Mouse (Mus musculus) myocyte (in vitro differentiated cells): ENCODE results near the gene Psors1c2.

Experiments used
- CEBPB ChIP-seq: IDR thresholded peaks from 2 replicates; pipeline ENCODE4 v1.6.1; 2011; ENCODE audit warnings: mild to moderate bottlenecking, moderate library complexity; ENCODE audit not compliant: poor library complexity, insufficient read depth, severe bottlenecking
- E2F4 ChIP-seq: IDR thresholded peaks from one replicate; pipeline ENCODE4 v1.6.1; 2011; ENCODE audit warnings: mild to moderate bottlenecking, control low read depth, moderate library complexity; ENCODE audit not compliant: insufficient read depth
- MAX ChIP-seq: IDR thresholded peaks from one replicate; pipeline ENCODE4 v1.6.1; 2011; ENCODE audit warnings: low read depth, mild to moderate bottlenecking, control low read depth
- MYOD1 ChIP-seq, 3 experiments: IDR thresholded peaks; one replicate each; pipeline ENCODE4 v1.6.1; 2011; ENCODE audit warnings: control low read depth in 2 of 3, low read depth in 2 of 3, mild to moderate bottlenecking in 2 of 3, moderate library complexity in 1 of 3; ENCODE audit not compliant: insufficient read length in 2 of 3, control insufficient read depth in 1 of 3
- POLR2A ChIP-seq: IDR thresholded peaks from one replicate; pipeline ENCODE4 v1.6.1; 2011; ENCODE audit warnings: low read depth, mild to moderate bottlenecking, control low read depth, moderate library complexity; ENCODE audit not compliant: insufficient read length
- POLR2AphosphoS2 ChIP-seq: IDR thresholded peaks from one replicate; pipeline ENCODE4 v1.6.1; 2011; ENCODE audit warnings: low read depth, control low read depth; ENCODE audit not compliant: insufficient read length
- TCF12 ChIP-seq: IDR thresholded peaks from one replicate; pipeline ENCODE4 v1.6.1; 2011; ENCODE audit warnings: mild to moderate bottlenecking, control low read depth; ENCODE audit not compliant: poor library complexity, insufficient read depth, severe bottlenecking
- USF1 ChIP-seq: IDR thresholded peaks from one replicate; pipeline ENCODE4 v1.6.1; 2011; ENCODE audit warnings: low read depth, mild to moderate bottlenecking, control low read depth, moderate library complexity

GRCm38 (mm10) chr17:35544001-35544400, 11.0 kb downstream of the Psors1c2 start:
- TF ChIP-seq POLR2A (no peak), TCF12 (no peak), USF1 (no peak), MYOD1 (IDR thresholded peaks at IDR 0.05; ENCODE audit: control insufficient read depth in 1 of 3, insufficient read length in 2 of 3, low read depth in 2 of 3) (no peak), E2F4 (no peak), POLR2AphosphoS2 (no peak), MAX (no peak), CEBPB (no peak)
